Mouse (Mus musculus): ENCODE results near the gene Ercc6l2. TPM values are rescaled to one million over a fixed set of nuclear protein-coding genes. Genes with fewer than 3 reads are reported as not detected.

The Ercc6l2 gene
- 17.3 and 18.2 TPM in 2 replicates for polyA plus RNA-seq (2015; fragmentation: Nextera tagmentation; extraction: Ambion mirVana)

DNA sequence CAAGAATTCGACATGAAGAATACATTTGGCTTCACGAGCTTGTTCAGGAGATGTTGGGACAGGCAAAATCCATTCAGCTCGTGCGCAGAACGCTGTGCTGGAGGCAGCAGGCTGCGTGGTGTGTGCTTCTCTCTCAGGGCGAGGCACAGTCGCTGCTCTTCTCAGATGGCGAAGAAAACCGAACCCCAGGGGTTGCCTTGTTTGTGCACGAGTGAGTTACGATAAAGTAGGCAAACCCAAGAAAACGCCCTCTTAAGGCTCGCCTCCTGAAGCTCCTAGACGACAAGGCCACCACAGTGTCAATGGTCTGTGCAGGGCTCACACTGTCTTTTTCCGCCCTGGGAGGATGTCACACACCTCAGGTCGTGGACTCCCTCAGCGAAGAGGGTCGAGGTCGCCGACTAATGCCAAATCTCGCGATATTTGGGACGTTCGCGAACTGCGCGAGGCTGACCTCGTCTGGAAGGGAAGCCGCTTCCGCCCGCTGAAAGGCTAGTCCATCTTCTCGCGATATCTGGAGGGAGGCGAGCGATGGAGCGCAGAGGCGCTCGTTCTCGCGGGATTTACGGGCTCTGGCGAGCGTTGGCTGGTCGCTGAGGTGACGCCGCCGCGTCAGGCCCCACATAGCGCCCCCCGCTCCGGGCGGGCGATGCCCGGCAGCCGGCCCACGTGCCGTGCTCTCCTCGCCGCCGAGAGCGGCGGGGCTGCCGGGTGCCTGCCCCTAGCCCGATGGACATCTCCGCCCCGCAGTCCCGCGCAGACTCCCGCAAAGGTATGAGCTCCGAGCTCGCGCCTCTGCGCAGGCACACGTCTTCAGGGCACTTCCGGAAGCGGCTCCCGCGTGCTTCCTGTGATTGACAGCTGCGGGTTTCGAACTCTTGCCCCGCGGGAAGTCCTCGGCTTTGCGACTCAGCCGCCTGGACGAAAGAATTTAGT is at the start of gene Ercc6l2:
Gene Ercc6l2, plus strand, starts transcription at position 495 of the 936 bp plus-strand sequence.
- Histone ChIP-seq H3K9ac (peak within 1 kb of the TSS; percentile 84), H3K27ac (peak within 1 kb of the TSS; percentile 97), H3K36me3 (no peaks in the 10 kb centered on the region), H3K9me3 (no peaks in the 10 kb centered on the region), H3K4me2 (peak within 1 kb of the TSS; percentile 66), H3K4me3 (peak within 1 kb of the TSS; percentile 63), H3K4me1 (replicated peaks) (peaks cover 19% of the 10 kb centered on the region), H3K27me3 (no peaks in the 10 kb centered on the region)
- under 1% methylated on average over 87 of the region's 87 CpGs for WGBS
- peak; percentile 99 for ATAC-seq (ENCODE audit: low FRiP score)

DNA sequence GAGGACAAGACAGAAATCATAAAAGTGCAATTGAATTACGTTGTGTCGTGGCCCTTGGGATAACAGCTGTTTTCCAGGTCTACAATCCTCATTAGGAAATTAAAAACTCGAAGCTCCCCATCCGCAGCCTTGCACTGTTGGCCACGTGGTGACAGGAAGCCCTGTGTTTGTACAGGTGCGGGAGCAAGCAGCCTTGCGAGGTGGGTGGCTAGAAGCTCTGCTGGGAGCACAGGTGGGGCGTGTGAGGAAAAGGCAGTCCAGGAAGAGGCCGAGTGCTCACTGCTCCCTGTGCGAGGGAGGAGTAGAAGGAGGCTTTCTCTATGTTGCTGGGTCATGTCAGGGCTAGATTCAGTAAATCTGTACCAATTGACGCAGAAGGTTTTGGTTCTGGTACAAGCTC is 49.0 kb upstream of the Ercc6l2 start:
- no peaks in the 10 kb centered on the region for H3K27me3 ChIP-seq
- H3K4me2 ChIP-seq = no peak overlapping the region
- no peak for ATAC-seq (ENCODE audit: low FRiP score)
- no peaks in the 10 kb centered on the region for H3K4me1 ChIP-seq (replicated peaks)
- H3K36me3 ChIP-seq = no peaks in the 10 kb centered on the region
- H3K27ac ChIP-seq = no peak overlapping the region
- H3K9me3 ChIP-seq = no peaks in the 10 kb centered on the region
- no peak overlapping the region for H3K4me3 ChIP-seq
- no peak overlapping the region for H3K9ac ChIP-seq
- 75% methylated on average over 11 of the region's 11 CpGs for WGBS

DNA sequence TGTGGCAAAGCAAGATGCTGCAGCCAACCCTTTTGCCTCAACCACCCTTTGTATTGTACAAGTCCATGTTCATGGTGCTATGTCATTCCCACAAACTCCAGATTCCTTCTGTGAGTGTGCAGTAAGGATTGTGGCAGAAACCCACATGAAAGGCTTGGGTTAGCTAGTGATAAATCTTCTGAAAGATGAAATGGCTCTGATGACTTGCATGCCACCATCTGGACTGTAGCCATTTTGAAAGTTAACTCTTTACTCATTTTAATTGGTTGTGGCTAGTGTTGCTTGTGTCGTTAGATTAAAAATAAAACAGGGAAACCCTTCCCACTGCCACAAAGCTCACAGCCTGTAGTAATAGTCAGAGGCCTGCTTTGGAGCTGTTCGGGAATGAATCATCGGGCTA is 44.0 kb upstream of the Ercc6l2 start:
- H3K27me3 ChIP-seq = no peaks in the 10 kb centered on the region
- H3K4me1 ChIP-seq (replicated peaks) = no peaks in the 10 kb centered on the region
- no peaks in the 10 kb centered on the region for H3K9me3 ChIP-seq
- H3K27ac ChIP-seq = no peak overlapping the region
- no peaks in the 10 kb centered on the region for H3K36me3 ChIP-seq
- H3K4me2 ChIP-seq = no peak overlapping the region
- no peak overlapping the region for H3K9ac ChIP-seq
- ATAC-seq (ENCODE audit: low FRiP score) = no peak
- no peak overlapping the region for H3K4me3 ChIP-seq
- WGBS = 91% methylated on average over 3 of the region's 3 CpGs

DNA sequence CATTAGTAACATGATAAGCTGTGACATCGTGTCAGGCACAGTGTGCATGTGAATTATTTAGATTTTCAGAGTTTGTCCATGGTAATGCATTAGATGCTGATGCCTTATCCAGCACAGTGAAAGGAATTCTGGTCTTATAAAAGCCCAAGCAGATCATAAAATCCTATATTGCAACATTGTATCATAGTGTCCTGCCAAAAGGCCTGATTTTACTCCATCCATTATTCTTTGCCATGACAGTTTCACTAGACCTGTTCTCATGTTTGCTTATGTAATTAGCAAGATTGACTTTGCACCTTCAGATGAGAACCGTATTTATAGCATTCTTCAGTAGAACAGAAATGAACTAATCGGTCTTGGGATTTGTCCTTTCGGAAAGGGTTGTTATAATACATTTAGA is 36.1 kb upstream of the Ercc6l2 start:
- no peak overlapping the region for H3K27ac ChIP-seq
- H3K4me1 ChIP-seq (replicated peaks) = no peaks in the 10 kb centered on the region
- no peaks in the 10 kb centered on the region for H3K36me3 ChIP-seq
- H3K9me3 ChIP-seq = no peaks in the 10 kb centered on the region
- no peaks in the 10 kb centered on the region for H3K27me3 ChIP-seq
- no peak for ATAC-seq (ENCODE audit: low FRiP score)
- no peak overlapping the region for H3K4me3 ChIP-seq
- no peak overlapping the region for H3K4me2 ChIP-seq
- no peak overlapping the region for H3K9ac ChIP-seq
- WGBS = 86% methylated on average over 4 of the region's 4 CpGs

- H3K4me3 ChIP-seq = no peak overlapping the region
- H3K27me3 ChIP-seq = no peaks in the 10 kb centered on the region
- no peak overlapping the region for H3K27ac ChIP-seq
- no peaks in the 10 kb centered on the region for H3K9me3 ChIP-seq
- 52% methylated on average over 2 of the region's 2 CpGs for WGBS
- H3K9ac ChIP-seq = no peak overlapping the region
- no peaks in the 10 kb centered on the region for H3K4me1 ChIP-seq (replicated peaks)
- ATAC-seq (ENCODE audit: low FRiP score) = no peak
- no peak overlapping the region for H3K4me2 ChIP-seq
- no peaks in the 10 kb centered on the region for H3K36me3 ChIP-seq
Observed at GRCm38 (mm10) chr13:63779376-63780291, 35.4 kb upstream of the Ercc6l2 start.

DNA sequence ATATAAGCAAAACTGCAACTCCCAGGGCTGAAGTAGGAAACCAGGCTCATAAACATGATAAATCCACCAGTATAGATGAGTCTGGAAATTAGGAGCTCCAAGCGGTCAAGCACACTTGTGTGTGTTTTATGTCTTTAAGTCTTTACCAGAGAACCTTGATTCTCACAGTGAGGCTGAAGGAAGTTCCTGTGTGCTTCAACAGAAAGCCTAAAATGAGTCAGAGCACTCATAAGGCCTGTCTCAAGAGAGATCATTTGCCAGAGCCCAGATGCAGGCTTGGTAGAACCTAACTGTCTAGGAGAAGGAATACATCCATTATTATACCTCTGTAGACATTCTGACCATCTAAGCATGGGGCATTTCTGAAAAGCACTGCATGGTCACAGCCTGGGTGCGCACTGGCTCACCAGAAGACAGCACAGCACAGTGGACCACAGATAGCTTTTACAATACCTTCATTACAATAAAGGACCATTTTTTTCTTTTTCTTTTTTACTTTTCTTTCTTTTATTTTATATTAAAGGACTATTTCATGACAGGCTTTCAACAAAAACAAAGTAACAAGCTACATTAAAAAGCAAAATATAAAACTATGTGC is 22.7 kb upstream of the Ercc6l2 start:
- WGBS = 99% methylated on average over 2 of the region's 2 CpGs
- no peaks in the 10 kb centered on the region for H3K4me1 ChIP-seq (replicated peaks)
- ATAC-seq (ENCODE audit: low FRiP score) = no peak
- no peaks in the 10 kb centered on the region for H3K27me3 ChIP-seq
- no peaks in the 10 kb centered on the region for H3K36me3 ChIP-seq
- H3K4me2 ChIP-seq = no peak overlapping the region
- no peaks in the 10 kb centered on the region for H3K9me3 ChIP-seq
- H3K27ac ChIP-seq = no peak overlapping the region
- no peak overlapping the region for H3K4me3 ChIP-seq
- H3K9ac ChIP-seq = no peak overlapping the region

DNA sequence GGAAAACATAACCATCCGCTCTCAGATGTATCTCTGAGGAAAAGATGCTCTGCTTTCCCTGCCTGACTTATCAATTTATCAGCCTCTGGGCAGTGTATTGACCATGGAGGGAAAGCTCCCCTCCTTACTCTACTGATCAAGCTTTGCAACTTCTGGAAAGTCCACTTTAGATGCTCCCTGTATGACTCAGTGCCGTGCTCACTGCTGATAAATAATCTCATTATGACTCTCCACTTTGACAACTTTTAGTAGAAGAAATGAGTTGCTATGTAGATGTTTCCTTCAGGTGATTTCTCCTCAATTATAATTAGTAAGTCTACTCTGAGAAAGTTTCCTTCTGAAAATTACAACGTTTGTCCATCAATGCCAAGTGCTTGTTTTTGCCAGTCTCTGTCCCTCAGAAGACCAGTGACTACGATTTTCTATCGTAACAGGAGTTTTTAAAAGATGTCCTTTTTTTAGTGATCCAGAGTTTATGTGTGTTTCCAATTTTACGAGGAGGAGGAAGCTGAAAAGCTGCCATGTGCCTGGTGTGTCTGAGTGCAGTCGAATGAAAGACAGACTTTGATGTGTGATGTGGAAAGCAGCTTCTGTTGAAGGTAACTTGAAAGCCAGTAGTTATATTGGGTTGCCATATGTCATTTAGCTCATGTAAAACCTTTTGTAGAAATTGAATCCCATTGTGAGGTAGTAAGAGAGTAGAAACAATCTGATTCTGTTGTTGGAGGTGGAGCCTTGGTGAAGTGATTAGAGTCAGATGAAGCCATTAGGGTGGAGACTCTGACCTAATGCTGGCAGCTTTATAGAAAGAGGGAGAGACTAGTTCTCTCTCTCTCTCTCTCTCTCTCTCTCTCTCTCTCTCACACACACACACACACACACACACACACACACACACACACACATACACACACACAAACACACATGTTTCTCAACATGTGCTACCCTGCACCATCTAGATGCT is 21.4 kb upstream of the Ercc6l2 start:
- H3K36me3 ChIP-seq = no peaks in the 10 kb centered on the region
- no peaks in the 10 kb centered on the region for H3K4me1 ChIP-seq (replicated peaks)
- no peak overlapping the region for H3K27ac ChIP-seq
- H3K4me3 ChIP-seq = no peak overlapping the region
- no peaks in the 10 kb centered on the region for H3K27me3 ChIP-seq
- no peak overlapping the region for H3K9ac ChIP-seq
- 84% methylated on average over 7 of the region's 7 CpGs for WGBS
- H3K9me3 ChIP-seq = no peaks in the 10 kb centered on the region
- no peak overlapping the region for H3K4me2 ChIP-seq
- ATAC-seq (ENCODE audit: low FRiP score) = no peak

DNA sequence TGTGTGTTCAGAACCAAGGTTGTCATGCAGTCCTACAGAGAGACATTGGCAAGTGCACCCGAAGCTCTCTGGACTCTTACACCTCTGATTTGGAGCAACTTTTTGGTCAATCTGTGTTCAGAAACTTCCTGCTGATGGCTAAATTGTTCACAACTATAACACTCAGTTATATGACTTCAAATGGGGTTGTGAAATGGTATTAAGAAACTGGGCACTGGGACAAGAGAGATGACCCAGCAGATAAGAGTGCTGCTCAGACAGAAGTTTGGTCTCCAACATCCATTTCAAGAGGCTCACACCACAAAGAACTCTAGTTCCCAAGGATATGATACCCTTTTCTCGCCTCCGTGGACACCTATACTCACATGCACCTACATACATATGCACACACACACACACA is 16.4 kb upstream of the Ercc6l2 start:
- no peak for ATAC-seq (ENCODE audit: low FRiP score)
- Histone ChIP-seq H3K36me3 (no peaks in the 10 kb centered on the region), H3K27me3 (no peaks in the 10 kb centered on the region), H3K27ac (no peak overlapping the region), H3K4me2 (no peak overlapping the region), H3K4me3 (no peak overlapping the region), H3K9ac (no peak overlapping the region), H3K9me3 (no peaks in the 10 kb centered on the region), H3K4me1 (replicated peaks) (no peaks in the 10 kb centered on the region)
- 95% methylated on average over 3 of the region's 3 CpGs for WGBS

DNA sequence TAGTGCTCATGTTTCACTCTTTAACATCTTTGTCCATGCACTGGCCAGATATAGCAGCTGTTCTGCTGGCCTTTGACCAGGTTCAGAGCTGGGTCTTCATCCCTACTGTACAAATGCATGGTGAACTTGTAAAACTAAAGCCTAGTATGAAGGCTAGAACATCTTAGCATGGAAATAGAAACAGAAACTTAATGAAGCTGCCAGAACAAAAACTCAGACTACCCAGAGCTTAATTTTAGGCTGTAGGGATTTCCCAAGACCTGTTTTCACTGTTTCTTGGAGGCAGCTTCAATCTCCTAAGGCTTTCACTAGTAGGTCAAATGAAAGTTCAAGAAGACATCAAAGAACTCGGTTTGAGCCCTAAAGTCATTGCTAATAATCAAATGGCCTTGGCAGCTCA is 15.1 kb upstream of the Ercc6l2 start:
- Histone ChIP-seq H3K9me3 (no peaks in the 10 kb centered on the region), H3K4me2 (no peak overlapping the region), H3K9ac (no peak overlapping the region), H3K36me3 (no peaks in the 10 kb centered on the region), H3K4me3 (no peak overlapping the region), H3K4me1 (replicated peaks) (no peaks in the 10 kb centered on the region), H3K27me3 (no peaks in the 10 kb centered on the region), H3K27ac (no peak overlapping the region)
- ATAC-seq (ENCODE audit: low FRiP score) = no peak
- 77% methylated on average over 1 of the region's 1 CpGs for WGBS

DNA sequence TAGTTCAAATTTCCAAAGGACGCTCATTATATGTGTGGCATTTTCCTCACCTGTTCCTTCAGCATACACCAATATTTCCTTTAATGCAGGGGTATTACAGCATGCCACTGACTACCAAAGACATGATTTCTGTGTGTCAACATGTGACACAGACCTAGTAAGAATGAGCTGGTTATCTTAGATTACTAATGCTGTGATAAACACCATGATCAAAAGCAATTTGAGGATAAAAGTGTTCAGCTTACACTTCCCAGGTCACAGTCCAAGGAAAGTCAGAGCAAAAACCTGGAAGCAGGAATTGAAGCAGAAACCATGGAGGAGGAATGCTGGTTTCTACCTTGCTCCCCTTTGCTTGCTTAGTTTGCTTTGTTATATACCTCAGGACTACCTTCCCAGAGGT is 13.8 kb upstream of the Ercc6l2 start:
- Histone ChIP-seq H3K4me3 (no peak overlapping the region), H3K27me3 (no peaks in the 10 kb centered on the region), H3K36me3 (no peaks in the 10 kb centered on the region), H3K4me1 (replicated peaks) (no peaks in the 10 kb centered on the region), H3K27ac (no peak overlapping the region), H3K9me3 (no peaks in the 10 kb centered on the region), H3K4me2 (no peak overlapping the region), H3K9ac (no peak overlapping the region)
- ATAC-seq (ENCODE audit: low FRiP score) = no peak
- 91% methylated on average over 1 of the region's 1 CpGs for WGBS

- Histone ChIP-seq H3K9me3 (no peaks in the 10 kb centered on the region), H3K36me3 (no peaks in the 10 kb centered on the region), H3K4me3 (no peak overlapping the region), H3K4me2 (no peak overlapping the region), H3K9ac (no peak overlapping the region), H3K27ac (no peak overlapping the region), H3K4me1 (replicated peaks) (no peaks in the 10 kb centered on the region), H3K27me3 (no peaks in the 10 kb centered on the region)
- 90% methylated on average over 1 of the region's 1 CpGs for WGBS
- no peak for ATAC-seq (ENCODE audit: low FRiP score)
Observed at GRCm38 (mm10) chr13:63807233-63807632, 7.8 kb upstream of the Ercc6l2 start.
